Mouse (Mus musculus): ENCODE data around the gene Agr3. TPM values are rescaled to one million over a fixed set of nuclear protein-coding genes. Genes with fewer than 3 reads are reported as not detected.

Agr3 gene
- polyA plus RNA-seq, 1 experiment from 2014 or later: not detected

Other genes starting within 250 kb of the Agr3 start
- not detected in 3 replicates for gene Agr2, start 67.3 kb downstream of the Agr3 start, polyA plus RNA-seq (2018)
- gene Tspan13, start 116.9 kb downstream of the Agr3 start, polyA plus RNA-seq (2018): 10.1 to 18.2 TPM (median 17.7 TPM) in 3 replicates
- gene Ankmy2, start 231.5 kb downstream of the Agr3 start, polyA plus RNA-seq (2018): 10.6 to 18.2 TPM (median 16.7 TPM) in 3 replicates
- 8.0 to 29.1 TPM (median 14.2 TPM) in 3 replicates for gene Bzw2, start 232.5 kb downstream of the Agr3 start, polyA plus RNA-seq (2018)

All from macrophage (primary cell).